In genomic region chrX:106105464-106105863, GRCm38 (mm10) we compare ENCODE assay signal across 9 mouse cellular contexts. TPM values are rescaled to one million over a fixed set of nuclear protein-coding genes. Genes with fewer than 3 reads are reported as not detected.
DNase-seq lines count a peak whose midpoint lies in the region; ATAC-seq and TF ChIP-seq lines count a peak whose summit lies in the region.
"Had no signal": no experiment of that assay in that cellular context is flagged by ENCODE, and none has a peak within 500 bp of the region (broad histone marks: within the 10 kb centered on the region; RNA-seq: fewer than 3 reads in every experiment).

No protein-coding gene starts in this region.

- ATAC-seq in forebrain, postnatal 0 days, result no peak
- no peak for ATAC-seq in forebrain, embryonic 15.5 days (replicated peaks)

- no peak overlapping the region for H3K9ac ChIP-seq in forebrain, postnatal 0 days
- no peak overlapping the region for H3K9ac ChIP-seq in forebrain, embryonic 15.5 days (replicated peaks)

- no peaks in the 10 kb centered on the region for H3K9me3 ChIP-seq in forebrain, postnatal 0 days (ENCODE audit: low read length)
- no peaks in the 10 kb centered on the region for H3K9me3 ChIP-seq in forebrain, embryonic 15.5 days

- 61% methylated on average over 2 of the region's 2 CpGs for WGBS in forebrain, postnatal 0 days
- WGBS in forebrain, embryonic 15.5 days, result 34% methylated on average over 2 of the region's 2 CpGs

- peak; percentile 38 for DNase-seq in forebrain, postnatal 0 days
- peak; percentile 46 for DNase-seq in 416B (ENCODE audit: low read depth)
- DNase-seq in adrenal gland, postnatal 25 days, result peak; percentile 30
- DNase-seq in heart, postnatal 14 days, result peak; percentile 38 to 50
- DNase-seq in left cerebral cortex, postnatal 10 days (ENCODE audit: extremely low spot score in 1 of 2, low spot score in 2 of 2), result peak; percentile 1 to 29
- peak; percentile 6 for DNase-seq in right cerebral cortex, postnatal 4 days
- no peak for DNase-seq in ovary, postnatal 14 days (ENCODE audit: low spot score)

- H3K4me2 ChIP-seq in forebrain, postnatal 0 days (ENCODE audit: low read depth), result no peak overlapping the region
- H3K4me2 ChIP-seq in forebrain, embryonic 15.5 days (replicated peaks), result no peak overlapping the region

- no peaks in the 10 kb centered on the region for H3K27me3 ChIP-seq in forebrain, postnatal 0 days (ENCODE audit: insufficient read depth, low read length)
- no peaks in the 10 kb centered on the region for H3K27me3 ChIP-seq in forebrain, embryonic 15.5 days

- no peak overlapping the region for H3K4me3 ChIP-seq in forebrain, postnatal 0 days (ENCODE audit: low read depth, low read length)
- no peak overlapping the region for H3K4me3 ChIP-seq in forebrain, embryonic 15.5 days

- no peak overlapping the region for H3K27ac ChIP-seq in forebrain, postnatal 0 days (ENCODE audit: low read depth, low read length)
- H3K27ac ChIP-seq in forebrain, embryonic 15.5 days (replicated peaks), result no peak overlapping the region
- H3K27ac ChIP-seq: macrophage had no signal

- intact Hi-C loops in heart, postnatal 14 days (cut with DNase I), result no loop called here
- intact Hi-C loops in left cerebral cortex, postnatal 10 days (cut with DNase I), result loop anchor here (5.0 kb wide), 1 partner anchor 78 kb away; the partner anchor contains the start of gene Atp7a

- peak; percentile 52 for TF ChIP-seq CTCF in forebrain, postnatal 0 days (IDR thresholded peaks at IDR 0.05; ENCODE audit: low read depth)

- 0 out of 2 replicates have a peak, but pooled peaks cover 8% of the 10 kb centered on the region for H3K36me3 ChIP-seq in forebrain, postnatal 0 days (ENCODE audit: insufficient read depth)
- H3K36me3 ChIP-seq in forebrain, embryonic 15.5 days, result peaks cover 4% of the 10 kb centered on the region

- H3K4me1 ChIP-seq in forebrain, postnatal 0 days (ENCODE audit: insufficient read depth), result no peaks in the 10 kb centered on the region
- no peaks in the 10 kb centered on the region for H3K4me1 ChIP-seq in forebrain, embryonic 15.5 days

RNA-seq across cellular contexts. Expression of gene Tlr13, which starts 37.5 kb away (rescaled TPM):
- total RNA-seq in forebrain, postnatal 0 days (2014; rRNA removed), result 0.85 and 1.5 TPM in 2 replicates
- polyA plus RNA-seq in forebrain, postnatal 0 days (2015; fragmentation: Nextera tagmentation; extraction: Ambion mirVana), result 0.30 and 0.45 TPM in 2 replicates
- 0.23 and 0.33 TPM in 2 replicates for polyA plus RNA-seq in forebrain, embryonic 15.5 days (2015; fragmentation: Nextera tagmentation; extraction: Ambion mirVana)
- total RNA-seq in adrenal gland, postnatal 25 days (2021), result 1.1 and 1.3 TPM in 2 replicates
- total RNA-seq in heart, postnatal 14 days (2021), result 1 to 10 TPM; 1.5 to 1.7 TPM
- total RNA-seq in left cerebral cortex, postnatal 10 days (2021), result 1 to 10 TPM; 1.2 to 1.4 TPM
